Mouse (Mus musculus) heart, embryonic 14.5 days (tissue): ENCODE measurements around the gene Cfl1. TPM values are rescaled to one million over a fixed set of nuclear protein-coding genes. Genes with fewer than 3 reads are reported as not detected.

ENCODE experiments used
- ATAC-seq: fragments of 200-750 bp; cut with Nextera tagmentation; 2 replicates; pipeline ENCODE4 v1.8.0; 2017; ENCODE audit warnings: low read depth, moderate TSS enrichment; ENCODE audit not compliant: insufficient number of reproducible peaks, insufficient read depth, low FRiP score
- H3K27ac ChIP-seq, 2 experiments: fragments of 200-500 bp in 1 of 2; fragments of 300-500 bp in 1 of 2; sonication (generic) in 1 of 2; replicated peaks in 1 of 2; 2 replicates each; pipeline ENCODE4 v1.5.1; 2012 to 2014; ENCODE audit warnings: low read depth in 2 of 2, low read length in 2 of 2, control low read depth in 1 of 2, mild to moderate bottlenecking in 1 of 2, mixed read lengths in 1 of 2; ENCODE audit not compliant: control insufficient read depth in 1 of 2, insufficient read depth in 1 of 2
- H3K27me3 ChIP-seq: fragments of 300-500 bp; sonication (generic); 2 replicates; pipeline ENCODE4 v1.6.1; 2014; ENCODE audit warnings: mild to moderate bottlenecking, low read length, control low read depth; ENCODE audit not compliant: control insufficient read depth, insufficient read depth
- H3K36me3 ChIP-seq: fragments of 300-500 bp; sonication (generic); 2 replicates; pipeline ENCODE4 v1.6.1; 2014; ENCODE audit warnings: mild to moderate bottlenecking, control low read depth, low read length, mixed read lengths; ENCODE audit not compliant: control insufficient read depth, insufficient read depth
- H3K4me1 ChIP-seq, 2 experiments: fragments of 200-500 bp in 1 of 2; fragments of 300-500 bp in 1 of 2; sonication (generic) in 1 of 2; 2 replicates each; pipeline ENCODE4 v1.6.1; 2012 to 2014; ENCODE audit warnings: low read length in 2 of 2, control low read depth in 1 of 2, mixed read lengths in 1 of 2; ENCODE audit not compliant: control insufficient read depth in 2 of 2, insufficient read depth in 2 of 2
- H3K4me2 ChIP-seq: fragments of 300-500 bp; sonication (generic); 2 replicates; pipeline ENCODE4 v1.6.1; 2014; ENCODE audit warnings: mild to moderate bottlenecking, low read length
- H3K4me3 ChIP-seq, 2 experiments: fragments of 200-500 bp in 1 of 2; fragments of 300-500 bp in 1 of 2; sonication (generic) in 1 of 2; 2 replicates each; pipeline ENCODE4 v1.5.1; 2012 to 2014; ENCODE audit warnings: low read length in 2 of 2, mild to moderate bottlenecking in 2 of 2, control low read depth in 1 of 2, low read depth in 1 of 2, moderate library complexity in 1 of 2; ENCODE audit not compliant: control insufficient read depth in 1 of 2, insufficient read depth in 1 of 2
- H3K9ac ChIP-seq: fragments of 300-500 bp; sonication (generic); 2 replicates; pipeline ENCODE4 v1.6.1; 2014; ENCODE audit warnings: mild to moderate bottlenecking, low read length
- H3K9me3 ChIP-seq: fragments of 300-500 bp; sonication (generic); 2 replicates; pipeline ENCODE4 v1.6.1; 2016; ENCODE audit warnings: low read length, control low read depth; ENCODE audit not compliant: control insufficient read depth
- WGBS: fragments of 180-500 bp; shearing (Covaris S2); extraction: QIAGEN DNeasy Blood & Tissue Kit; methylation state at CpG from one replicate; pipeline ENCODE4 v1.1.7; 2014; 5-methylcytosine and 5-hydroxymethylcytosine counted together
- polyA plus RNA-seq: library from polyadenylated mRNA; unstranded; fragments of >200 nt; fragmentation: Nextera tagmentation; extraction: Ambion mirVana; gene quantifications from 2 replicates; pipeline ENCODE4 v1.2.1, GENCODE M21; 2014

The Cfl1 gene
- polyA plus RNA-seq, 1 experiment from 2014 or later = 1,886 TPM

DNA sequence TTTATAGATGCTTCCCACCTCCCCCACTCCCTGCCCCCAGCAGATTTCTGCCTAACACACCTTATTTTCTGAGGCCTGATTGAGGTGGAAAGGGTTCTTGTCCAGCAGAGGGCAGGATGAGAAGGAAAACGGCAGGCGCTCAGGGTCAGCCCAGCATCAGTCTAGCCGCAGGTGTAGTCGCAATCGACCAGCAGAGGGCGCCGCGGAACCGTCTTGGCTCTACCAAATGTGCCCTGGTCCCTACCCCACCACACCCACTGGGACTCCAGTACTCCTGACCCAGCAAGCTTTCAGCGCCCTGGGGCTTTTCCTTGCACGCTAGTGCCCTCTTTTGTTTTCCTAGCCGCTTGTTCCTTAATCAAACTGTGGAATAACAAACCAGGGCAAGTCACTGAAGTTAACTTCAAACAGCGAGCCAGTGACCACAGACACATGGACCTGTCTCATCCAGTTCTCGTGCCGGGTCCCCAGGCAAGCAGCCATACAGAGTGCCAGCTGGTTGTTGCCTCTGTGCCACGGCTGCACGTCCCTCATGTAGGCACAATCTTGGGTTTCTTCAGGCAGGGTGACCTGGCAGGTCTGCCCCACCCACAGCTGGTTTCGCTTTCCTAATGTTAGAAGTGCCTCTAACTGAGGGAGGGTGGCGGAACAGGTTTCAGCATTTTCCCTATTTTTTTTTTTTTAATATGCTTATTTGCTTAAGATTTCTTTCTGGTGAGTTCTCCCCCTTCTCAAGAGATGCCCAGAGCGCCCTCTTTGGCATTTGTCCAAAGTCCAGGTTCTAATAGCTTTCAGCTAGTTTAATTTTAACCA lies 39.3 kb downstream of the Cfl1 start:
- no peaks in the 10 kb centered on the region for H3K36me3 ChIP-seq
- H3K27me3 ChIP-seq = peaks cover 12% of the 10 kb centered on the region
- H3K4me3 ChIP-seq = peak overlapping the region in 1 of 2 experiments; percentile 2; a peak in 1 of 4 replicates
- 20% methylated on average over 20 of the region's 20 CpGs for WGBS
- no peaks in the 10 kb centered on the region for H3K9me3 ChIP-seq
- no peak overlapping the region for H3K9ac ChIP-seq
- no peak overlapping the region for H3K27ac ChIP-seq
- ATAC-seq = peak; percentile 81
- H3K4me1 ChIP-seq = peaks cover 4% of the 10 kb centered on the region in 2 experiments; a peak in 1 of 4 replicates
- peak overlapping the region; percentile 45 for H3K4me2 ChIP-seq

GRCm38 (mm10) chr19:5530138-5530524 lies 39.9 kb downstream of the Cfl1 start:
- WGBS = 70% methylated on average over 7 of the region's 7 CpGs
- Histone ChIP-seq H3K27me3 (peaks cover 12% of the 10 kb centered on the region), H3K4me3 (no peak overlapping the region), H3K4me1 (peaks cover 4% of the 10 kb centered on the region in 2 experiments; a peak in 1 of 4 replicates), H3K27ac (no peak overlapping the region), H3K9me3 (no peaks in the 10 kb centered on the region), H3K36me3 (no peaks in the 10 kb centered on the region), H3K4me2 (no peak overlapping the region), H3K9ac (no peak overlapping the region)
- ATAC-seq = no peak

GRCm38 (mm10) chr19:5532520-5532919 lies 42.3 kb downstream of the Cfl1 start:
- peaks cover 4% of the 10 kb centered on the region in 2 experiments; a peak in 1 of 4 replicates for H3K4me1 ChIP-seq
- no peak overlapping the region for H3K27ac ChIP-seq
- no peaks in the 10 kb centered on the region for H3K9me3 ChIP-seq
- ATAC-seq = no peak
- peaks cover 12% of the 10 kb centered on the region for H3K27me3 ChIP-seq
- no peaks in the 10 kb centered on the region for H3K36me3 ChIP-seq
- no peak overlapping the region for H3K4me3 ChIP-seq
- 65% methylated on average over 8 of the region's 8 CpGs for WGBS
- no peak overlapping the region for H3K4me2 ChIP-seq
- no peak overlapping the region for H3K9ac ChIP-seq

DNA sequence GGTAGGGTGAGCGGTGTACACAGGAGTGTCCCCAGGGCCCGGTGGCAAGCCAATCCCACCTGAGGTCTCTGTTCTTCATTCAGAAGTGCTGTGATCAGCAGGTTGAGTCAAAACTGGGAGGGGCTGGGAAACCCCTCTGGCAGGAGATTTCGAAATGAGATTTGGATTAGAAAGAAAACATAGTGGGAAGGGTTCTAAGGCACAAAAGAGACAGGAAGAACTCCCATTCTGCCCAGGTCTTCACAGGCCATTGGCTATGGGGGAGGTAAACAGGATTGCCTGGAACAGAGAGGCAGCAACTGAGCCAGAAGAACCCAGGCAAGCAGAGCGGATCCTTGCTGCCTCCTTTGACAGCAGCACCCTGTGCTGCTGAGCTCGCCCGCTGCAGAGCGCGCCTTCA lies 48.5 kb downstream of the Cfl1 start:
- no peak for ATAC-seq
- Histone ChIP-seq H3K4me3 (no peak overlapping the region), H3K27ac (no peak overlapping the region), H3K4me2 (no peak overlapping the region), H3K9ac (no peak overlapping the region), H3K9me3 (no peaks in the 10 kb centered on the region), H3K4me1 (no peaks in the 10 kb centered on the region), H3K27me3 (peaks cover 3% of the 10 kb centered on the region; the same call in 1 of the 2 replicates), H3K36me3 (no peaks in the 10 kb centered on the region)
- 48% methylated on average over 8 of the region's 8 CpGs for WGBS

- no peaks in the 10 kb centered on the region; a peak in 1 of 4 replicates for H3K4me1 ChIP-seq
- H3K27ac ChIP-seq = no peak overlapping the region
- ATAC-seq = no peak
- H3K4me3 ChIP-seq = no peak overlapping the region
- no peak overlapping the region for H3K9ac ChIP-seq
- no peak overlapping the region for H3K4me2 ChIP-seq
- 80% methylated on average over 9 of the region's 9 CpGs for WGBS
- no peaks in the 10 kb centered on the region for H3K36me3 ChIP-seq
- no peaks in the 10 kb centered on the region for H3K9me3 ChIP-seq
- H3K27me3 ChIP-seq = peaks cover 3% of the 10 kb centered on the region; the same call in 1 of the 2 replicates
Observed at GRCm38 (mm10) chr19:5543362-5543761, 53.1 kb downstream of the Cfl1 start.

- no peak overlapping the region for H3K27ac ChIP-seq
- H3K9me3 ChIP-seq = no peaks in the 10 kb centered on the region
- peaks cover 3% of the 10 kb centered on the region; the same call in 1 of the 2 replicates for H3K27me3 ChIP-seq
- 41% methylated on average over 11 of the region's 11 CpGs for WGBS
- H3K4me3 ChIP-seq = no peak overlapping the region
- H3K4me1 ChIP-seq = no peaks in the 10 kb centered on the region; a peak in 1 of 4 replicates
- H3K9ac ChIP-seq = no peak overlapping the region
- no peaks in the 10 kb centered on the region for H3K36me3 ChIP-seq
- no peak for ATAC-seq
- H3K4me2 ChIP-seq = no peak overlapping the region
Observed at GRCm38 (mm10) chr19:5544031-5544430, 53.8 kb downstream of the Cfl1 start.
